Mouse (Mus musculus): ENCODE measurements around the gene Zfp2.

DNA sequence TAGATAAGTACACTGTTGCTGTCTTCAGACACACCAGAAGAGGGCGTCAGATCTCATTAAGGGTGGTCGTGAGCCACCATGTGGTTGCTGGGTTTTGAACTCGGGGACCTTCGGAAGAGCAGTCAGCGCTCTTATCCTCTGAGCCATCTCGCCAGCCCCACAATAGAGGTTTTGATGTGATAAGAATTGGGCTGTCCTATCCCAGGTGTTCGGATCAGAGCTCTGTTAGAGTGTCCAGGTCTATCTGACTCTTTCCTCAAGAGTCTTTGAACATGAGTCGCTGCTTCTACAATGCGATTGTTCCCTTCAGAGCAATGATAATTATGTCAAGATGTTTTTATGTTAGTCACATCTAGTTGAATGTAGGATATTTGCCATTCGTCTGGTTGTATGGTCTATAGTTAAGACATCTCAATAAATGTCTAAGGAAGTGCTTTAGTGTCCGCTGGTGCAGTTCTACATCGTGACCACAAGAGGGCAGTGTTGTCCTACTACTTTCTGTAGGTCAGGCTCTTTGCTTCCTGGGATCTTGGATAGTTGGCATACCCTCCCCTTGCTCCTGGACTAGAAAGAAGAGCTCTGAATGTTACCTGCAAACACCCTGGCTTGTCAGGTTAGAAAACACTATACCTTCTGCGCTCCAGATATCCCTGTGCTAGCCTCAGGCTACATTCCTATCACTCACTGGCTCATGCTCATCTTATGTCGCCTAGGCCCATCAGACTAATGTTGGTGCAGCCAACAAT is 23.8 kb upstream of the Zfp2 start:
- no peak for TF ChIP-seq POLR2A (IDR thresholded peaks at IDR 0.05; ENCODE audit: extremely low read depth, insufficient read depth, low read length)
- peak; percentile 70 for TF ChIP-seq CTCF (IDR thresholded peaks at IDR 0.05; ENCODE audit: low read depth, low read length)

All from liver, adult 2 months (tissue).